Mouse (Mus musculus) olfactory bulb, adult 2 months (tissue): ENCODE data around the gene Naif1.

ENCODE experiments used
- CTCF ChIP-seq: fragments of 200-500 bp; IDR thresholded peaks from 2 replicates; pipeline ENCODE4 v1.5.1; 2012; ENCODE audit warnings: low read depth, mild to moderate bottlenecking, low read length, moderate library complexity; ENCODE audit not compliant: insufficient read depth
- POLR2A ChIP-seq: fragments of 200-500 bp; IDR thresholded peaks from 2 replicates; pipeline ENCODE4 v1.6.1; 2012; ENCODE audit warnings: mild to moderate bottlenecking, low read depth, low read length, moderate library complexity; ENCODE audit not compliant: insufficient read depth

GRCm38 (mm10) chr2:32463773-32464172 lies 13.5 kb downstream of the Naif1 start:
- TF ChIP-seq CTCF (no peak), POLR2A (no peak)
